Mouse (Mus musculus) liver, embryonic 16.5 days (tissue): ENCODE measurements at regions not wholly inside any gene's neighbourhood (a gene's known extent, or its start where the extent isn't known, plus 50 kb on each side); places are given as distances from the start of the nearest gene placed in this dataset.

Source experiments
- ATAC-seq: fragments of 200-750 bp; cut with Nextera tagmentation; 2 replicates; pipeline ENCODE4 v1.8.0; 2017; ENCODE audit warnings: low read depth, mild to moderate bottlenecking, moderate number of reproducible peaks, moderate library complexity
- H3K27ac ChIP-seq: fragments of 300-500 bp; sonication (generic); 2 replicates; pipeline ENCODE4 v1.5.1; 2014; ENCODE audit warnings: mild to moderate bottlenecking, low read length
- H3K27me3 ChIP-seq: fragments of 300-500 bp; sonication (generic); 2 replicates; pipeline ENCODE4 v1.6.1; 2014; ENCODE audit warnings: low read depth, low read length, mixed read lengths; ENCODE audit not compliant: control insufficient read depth, insufficient read depth
- H3K36me3 ChIP-seq: fragments of 300-500 bp; sonication (generic); 2 replicates; pipeline ENCODE4 v1.6.1; 2014; ENCODE audit warnings: mild to moderate bottlenecking; ENCODE audit not compliant: control insufficient read depth, insufficient read depth
- H3K4me1 ChIP-seq: fragments of 300-500 bp; sonication (generic); 2 replicates; pipeline ENCODE4 v1.6.1; 2014; ENCODE audit warnings: low read depth, low read length, mixed read lengths; ENCODE audit not compliant: control insufficient read depth
- H3K4me2 ChIP-seq: fragments of 300-500 bp; sonication (generic); 2 replicates; pipeline ENCODE4 v1.6.1; 2014; ENCODE audit warnings: low read depth, low read length, mixed read lengths
- H3K4me3 ChIP-seq: fragments of 300-500 bp; sonication (generic); 2 replicates; pipeline ENCODE4 v1.5.1; 2014; ENCODE audit warnings: low read depth, mild to moderate bottlenecking, low read length
- H3K9ac ChIP-seq: fragments of 300-500 bp; sonication (generic); 2 replicates; pipeline ENCODE4 v1.6.1; 2014; ENCODE audit warnings: low read depth, low read length
- H3K9me3 ChIP-seq: fragments of 300-500 bp; sonication (generic); replicated peaks from 2 replicates; pipeline ENCODE4 v1.6.1; 2016; ENCODE audit warnings: low read length; ENCODE audit not compliant: control insufficient read depth
- WGBS: fragments of 180-500 bp; shearing (Covaris S2); extraction: QIAGEN DNeasy Blood & Tissue Kit; methylation state at CpG from one replicate; pipeline ENCODE4 v1.1.7; 2014; ENCODE audit not compliant: insufficient replicate concordance; 5-methylcytosine and 5-hydroxymethylcytosine counted together

- Histone ChIP-seq H3K9ac (no peak overlapping the region), H3K27me3 (no peaks in the 10 kb centered on the region), H3K4me2 (no peak overlapping the region), H3K4me3 (no peak overlapping the region), H3K36me3 (no peaks in the 10 kb centered on the region), H3K27ac (no peak overlapping the region), H3K9me3 (no peaks in the 10 kb centered on the region), H3K4me1 (no peaks in the 10 kb centered on the region)
- WGBS, result 49% methylated on average over 4 of the region's 4 CpGs
- ATAC-seq, result no peak
Observed at GRCm38 (mm10) chr11:7592010-7592409, 378.3 kb upstream of the Igfbp3 start.

GRCm38 (mm10) chr11:7583296-7583695 lies 369.6 kb upstream of the Igfbp3 start:
- Histone ChIP-seq H3K27me3 (no peaks in the 10 kb centered on the region), H3K4me2 (no peak overlapping the region), H3K9me3 (no peaks in the 10 kb centered on the region), H3K4me1 (no peaks in the 10 kb centered on the region), H3K36me3 (no peaks in the 10 kb centered on the region), H3K4me3 (no peak overlapping the region), H3K9ac (no peak overlapping the region), H3K27ac (no peak overlapping the region)
- no peak for ATAC-seq
- whole genome bisulfite sequencing, result 60% methylated on average over 2 of the region's 2 CpGs

DNA sequence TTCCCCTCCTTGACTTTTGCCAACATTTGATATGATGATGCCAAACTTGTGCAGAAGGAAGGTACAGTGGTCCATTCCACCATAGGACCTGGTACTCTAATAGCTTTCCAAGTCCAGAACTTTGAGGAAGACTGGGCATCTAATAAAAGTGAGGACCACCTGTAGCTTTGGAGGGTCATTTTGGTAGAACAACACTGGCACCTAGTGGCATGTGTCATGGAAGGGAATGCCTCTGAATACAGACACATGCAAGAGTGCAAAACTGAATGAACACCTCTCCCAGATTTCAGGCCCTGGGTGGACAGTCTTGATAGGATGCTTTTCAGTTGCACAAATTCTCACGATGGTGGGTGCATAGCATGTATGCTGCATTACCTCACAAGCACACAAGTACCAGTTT lies 354.8 kb upstream of the Igfbp3 start:
- no peak overlapping the region for H3K27ac ChIP-seq
- no peaks in the 10 kb centered on the region for H3K9me3 ChIP-seq
- H3K4me2 ChIP-seq, result no peak overlapping the region
- WGBS, result 56% methylated on average over 1 of the region's 1 CpGs
- no peaks in the 10 kb centered on the region for H3K27me3 ChIP-seq
- no peak overlapping the region for H3K9ac ChIP-seq
- H3K4me3 ChIP-seq, result no peak overlapping the region
- no peak for ATAC-seq
- H3K36me3 ChIP-seq, result no peaks in the 10 kb centered on the region
- no peaks in the 10 kb centered on the region for H3K4me1 ChIP-seq

GRCm38 (mm10) chr11:7562029-7562428 lies 348.3 kb upstream of the Igfbp3 start:
- Histone ChIP-seq H3K9me3 (no peaks in the 10 kb centered on the region), H3K4me1 (no peaks in the 10 kb centered on the region), H3K4me3 (no peak overlapping the region), H3K9ac (no peak overlapping the region), H3K27me3 (no peaks in the 10 kb centered on the region), H3K27ac (no peak overlapping the region), H3K36me3 (no peaks in the 10 kb centered on the region), H3K4me2 (no peak overlapping the region)
- 20% methylated on average over 2 of the region's 2 CpGs for WGBS
- ATAC-seq, result no peak

- H3K9ac ChIP-seq, result no peak overlapping the region
- no peaks in the 10 kb centered on the region for H3K27me3 ChIP-seq
- no peaks in the 10 kb centered on the region for H3K4me1 ChIP-seq
- H3K27ac ChIP-seq, result no peak overlapping the region
- no peaks in the 10 kb centered on the region for H3K36me3 ChIP-seq
- no peak for ATAC-seq
- H3K4me2 ChIP-seq, result no peak overlapping the region
- H3K9me3 ChIP-seq, result no peaks in the 10 kb centered on the region
- WGBS, result 53% methylated on average over 1 of the region's 1 CpGs
- H3K4me3 ChIP-seq, result no peak overlapping the region
Observed at GRCm38 (mm10) chr11:7561437-7561836, 347.7 kb upstream of the Igfbp3 start.

DNA sequence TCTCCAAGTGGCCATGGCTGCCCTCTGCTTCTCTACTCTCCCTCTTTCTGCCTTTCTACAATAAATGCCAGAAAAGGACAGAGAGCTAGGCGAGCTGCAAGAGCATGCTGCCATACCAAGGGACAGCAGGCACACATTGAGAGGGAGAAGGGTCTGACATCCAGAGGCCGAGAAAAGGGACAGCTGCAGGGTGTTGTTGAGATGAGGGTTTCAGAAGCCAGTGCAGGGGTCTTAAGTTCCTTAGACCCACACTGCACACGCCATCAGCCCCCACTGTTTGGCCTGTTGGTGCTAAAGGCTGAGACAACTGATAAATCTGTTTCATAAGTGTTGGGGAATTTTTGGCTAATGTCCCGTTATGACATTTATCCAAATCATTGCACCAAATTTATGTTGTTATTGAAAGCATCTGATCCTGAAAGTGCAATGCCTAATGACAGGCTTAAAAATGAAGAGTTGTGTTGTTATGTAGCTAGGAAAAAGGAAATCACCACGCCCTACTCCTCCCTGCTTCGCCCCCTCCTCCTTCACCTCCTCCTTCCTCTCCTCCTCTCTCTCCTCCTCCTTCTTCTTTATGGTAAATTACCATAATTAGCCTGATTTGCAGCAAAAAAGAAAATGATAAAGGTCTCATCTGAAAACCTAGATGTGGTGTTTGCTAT lies 342.0 kb upstream of the Igfbp3 start:
- WGBS, result 56% methylated on average over 6 of the region's 6 CpGs

GRCm38 (mm10) chr11:7552154-7552553 lies 338.4 kb upstream of the Igfbp3 start:
- no peak for ATAC-seq
- H3K4me3 ChIP-seq, result no peak overlapping the region
- no peaks in the 10 kb centered on the region for H3K27me3 ChIP-seq
- H3K4me2 ChIP-seq, result no peak overlapping the region
- no peaks in the 10 kb centered on the region for H3K4me1 ChIP-seq
- no peak overlapping the region for H3K27ac ChIP-seq
- no peaks in the 10 kb centered on the region for H3K36me3 ChIP-seq
- 54% methylated on average over 3 of the region's 3 CpGs for WGBS
- H3K9me3 ChIP-seq, result no peaks in the 10 kb centered on the region
- H3K9ac ChIP-seq, result no peak overlapping the region

More for the DNA sequence above, 342.0 kb upstream of the Igfbp3 start:
- H3K27me3 ChIP-seq, result no peaks in the 10 kb centered on the region
- no peaks in the 10 kb centered on the region for H3K36me3 ChIP-seq
- H3K9me3 ChIP-seq, result no peaks in the 10 kb centered on the region
- no peak overlapping the region for H3K27ac ChIP-seq
- H3K4me1 ChIP-seq, result no peaks in the 10 kb centered on the region
- no peak overlapping the region for H3K4me3 ChIP-seq
- no peak overlapping the region for H3K9ac ChIP-seq
- no peak for ATAC-seq
- H3K4me2 ChIP-seq, result no peak overlapping the region

DNA sequence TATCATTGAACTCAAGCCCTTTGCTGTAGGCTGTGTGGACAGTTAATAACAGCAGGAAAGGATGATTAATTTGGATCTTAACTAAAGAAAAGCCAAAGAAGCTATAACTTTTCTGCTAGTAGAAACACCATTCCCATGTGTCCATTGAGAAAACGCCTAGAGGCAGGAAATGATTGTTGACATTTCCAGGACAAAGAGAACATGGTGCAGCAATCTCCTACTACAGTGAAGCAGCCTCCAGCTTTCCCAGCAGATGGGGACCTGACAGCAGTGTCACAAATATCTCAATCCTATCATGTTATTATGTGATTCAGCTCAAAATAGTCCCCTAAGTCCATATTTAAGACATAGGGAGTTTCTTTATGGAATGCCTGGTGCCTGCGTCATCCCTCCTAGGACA lies 334.1 kb upstream of the Igfbp3 start:
- Histone ChIP-seq H3K9ac (no peak overlapping the region), H3K4me2 (no peak overlapping the region), H3K4me3 (no peak overlapping the region), H3K27me3 (no peaks in the 10 kb centered on the region), H3K27ac (no peak overlapping the region), H3K9me3 (no peaks in the 10 kb centered on the region), H3K36me3 (no peaks in the 10 kb centered on the region), H3K4me1 (no peaks in the 10 kb centered on the region)
- WGBS, result 45% methylated on average over 2 of the region's 2 CpGs
- ATAC-seq, result no peak

GRCm38 (mm10) chr11:7545621-7546020 lies 331.9 kb upstream of the Igfbp3 start:
- Histone ChIP-seq H3K27me3 (no peaks in the 10 kb centered on the region), H3K9me3 (no peaks in the 10 kb centered on the region), H3K36me3 (no peaks in the 10 kb centered on the region), H3K4me1 (no peaks in the 10 kb centered on the region), H3K4me2 (no peak overlapping the region), H3K27ac (no peak overlapping the region), H3K4me3 (no peak overlapping the region), H3K9ac (no peak overlapping the region)
- no peak for ATAC-seq
- 52% methylated on average over 2 of the region's 2 CpGs for WGBS
